Mouse (Mus musculus) ES-Bruce4 (cell line): ENCODE measurements around the gene Vmn1r208. TPM values are rescaled to one million over a fixed set of nuclear protein-coding genes. Genes with fewer than 3 reads are reported as not detected.
"Not testable (repeated sequence)": the region's sequence is repeated elsewhere in the genome, so short reads cannot be mapped to it uniquely, and the experiment has no call there.

Experiments used
- H3K27ac ChIP-seq: 2 replicates; pipeline ENCODE4 v1.5.1; 2012; ENCODE audit warnings: low read length, inconsistent platforms; ENCODE audit not compliant: insufficient read depth
- H3K27me3 ChIP-seq: 2 replicates; pipeline ENCODE4 v1.6.1; 2012; ENCODE audit warnings: mild to moderate bottlenecking, low read length, inconsistent platforms; ENCODE audit not compliant: control insufficient read depth, poor library complexity, insufficient read depth, severe bottlenecking
- H3K36me3 ChIP-seq: 2 replicates; pipeline ENCODE4 v1.6.1; 2012; ENCODE audit warnings: inconsistent platforms, mild to moderate bottlenecking, low read length, moderate library complexity; ENCODE audit not compliant: control insufficient read depth, poor library complexity, insufficient read depth, severe bottlenecking
- H3K4me1 ChIP-seq: one replicate; pipeline ENCODE4 v1.8.1; 2011; ENCODE audit warnings: low read length; ENCODE audit not compliant: control insufficient read depth, insufficient read depth
- H3K4me3 ChIP-seq: 2 replicates; pipeline ENCODE4 v1.5.1; 2011; ENCODE audit warnings: low read depth, mild to moderate bottlenecking, low read length
- H3K9ac ChIP-seq: 2 replicates; pipeline ENCODE4 v1.6.1; 2012; ENCODE audit warnings: low read depth, mild to moderate bottlenecking, inconsistent platforms; ENCODE audit not compliant: poor library complexity, severe bottlenecking
- H3K9me3 ChIP-seq: replicated peaks from 2 replicates; pipeline ENCODE4 v1.6.1; 2012; ENCODE audit warnings: mild to moderate bottlenecking, low read length, inconsistent platforms; ENCODE audit not compliant: control insufficient read depth, poor library complexity, insufficient read depth, severe bottlenecking
- CTCF ChIP-seq: IDR thresholded peaks from one replicate; pipeline ENCODE4 v1.8.1; 2011; ENCODE audit warnings: low read depth, low read length
- EP300 ChIP-seq: IDR thresholded peaks from 2 replicates; pipeline ENCODE4 v1.6.1; 2011; ENCODE audit warnings: low read depth, low read length; ENCODE audit not compliant: insufficient read depth
- POLR2A ChIP-seq: IDR thresholded peaks from one replicate; pipeline ENCODE4 v1.8.1; 2011; ENCODE audit warnings: low read length; ENCODE audit not compliant: insufficient read depth
- polyA plus RNA-seq: library from polyadenylated mRNA; stranded (reverse); fragments of >200 nt; gene quantifications from 2 replicates; pipeline ENCODE4 v1.2.4, GENCODE M21; 2011; ENCODE audit warnings: low read depth; ENCODE audit not compliant: missing spikeins, insufficient read depth, insufficient read length

Vmn1r208 gene
- 0.31 TPM in 1 of 2 replicates, not detected in the other for polyA plus RNA-seq

DNA sequence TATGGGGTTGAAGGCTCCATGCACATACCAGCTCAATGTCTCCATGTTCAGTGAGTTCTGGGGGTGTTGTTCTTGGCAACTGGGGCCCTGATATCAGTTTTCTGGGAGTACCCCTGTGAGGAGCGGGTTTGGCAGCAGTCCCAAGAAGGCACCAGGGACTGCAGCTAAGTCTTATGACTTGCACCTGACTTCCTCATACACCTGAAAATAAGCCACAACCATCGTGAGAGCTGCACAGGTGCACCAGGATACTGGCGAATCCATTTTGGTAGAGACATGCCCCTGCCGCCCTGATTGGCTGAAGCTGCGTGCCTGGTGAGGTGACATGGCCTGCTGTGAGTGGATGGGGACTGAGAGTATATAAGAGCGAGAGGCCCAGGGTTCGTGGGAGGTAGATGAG is at the start of gene Vmn1r208:
Gene Vmn1r208, minus strand, starts transcription at position 101 of the 400 bp plus-strand sequence.
- H3K4me3 ChIP-seq, H3K27me3 ChIP-seq, H3K9ac ChIP-seq, H3K9me3 ChIP-seq, H3K4me1 ChIP-seq, H3K27ac ChIP-seq, H3K36me3 ChIP-seq: not testable (repeated sequence)

GRCm38 (mm10) chr13:22821601-22822000 is 44.4 kb upstream of the Vmn1r208 start:
- H3K27ac ChIP-seq, H3K9me3 ChIP-seq, H3K36me3 ChIP-seq, H3K4me3 ChIP-seq, H3K27me3 ChIP-seq, H3K4me1 ChIP-seq, H3K9ac ChIP-seq: not testable (repeated sequence)

DNA sequence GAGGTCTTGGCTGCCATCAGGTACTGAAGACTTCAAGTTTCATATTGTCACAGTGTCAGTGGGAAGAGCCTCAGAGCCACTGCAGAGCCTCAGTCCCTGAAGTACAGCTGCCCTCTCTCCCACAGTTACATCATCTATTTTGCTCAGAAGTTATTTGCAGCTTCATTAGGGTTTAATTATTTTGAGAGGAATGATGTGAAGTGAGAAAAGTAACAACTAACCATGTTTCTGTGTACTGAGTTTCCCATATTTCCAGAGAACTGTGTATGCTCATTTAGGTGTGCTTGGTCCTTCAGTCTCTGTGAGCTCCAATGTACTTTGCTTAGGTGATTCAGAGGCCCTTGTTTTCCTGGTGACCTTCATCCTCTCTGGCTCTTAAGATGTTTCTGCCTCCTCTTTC is 32.4 kb upstream of the Vmn1r208 start, which contains the start of gene Vmn1r209:
Gene Vmn1r209, minus strand, starts transcription at position 101 of the 400 bp plus-strand sequence.
- not testable (repeated sequence) for H3K9me3 ChIP-seq, H3K27ac ChIP-seq, H3K27me3 ChIP-seq, H3K4me3 ChIP-seq, H3K9ac ChIP-seq, H3K4me1 ChIP-seq, H3K36me3 ChIP-seq

DNA sequence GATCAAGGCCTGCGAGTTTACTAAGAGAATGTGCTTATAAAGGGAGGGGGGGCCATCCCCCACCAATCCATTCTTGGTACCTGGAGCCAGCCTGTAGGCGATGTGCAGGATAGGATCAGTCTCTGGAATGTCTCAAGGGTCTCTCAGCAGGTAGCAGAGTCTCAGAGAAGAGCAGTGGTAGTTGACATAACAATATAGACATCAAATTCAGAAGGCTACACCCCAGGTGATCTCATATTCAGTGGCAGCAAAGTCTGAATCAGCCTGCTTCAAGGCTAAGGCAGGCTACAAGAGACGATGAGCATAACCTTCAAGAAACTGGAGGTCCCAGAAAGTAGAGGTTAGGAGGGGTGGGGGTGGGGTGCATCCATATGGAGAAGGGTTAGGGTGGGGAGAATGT is 10.9 kb upstream of the Vmn1r208 start:
- not testable (repeated sequence) for H3K27me3 ChIP-seq, H3K4me3 ChIP-seq, H3K4me1 ChIP-seq, H3K27ac ChIP-seq, H3K9me3 ChIP-seq, H3K9ac ChIP-seq, H3K36me3 ChIP-seq

DNA sequence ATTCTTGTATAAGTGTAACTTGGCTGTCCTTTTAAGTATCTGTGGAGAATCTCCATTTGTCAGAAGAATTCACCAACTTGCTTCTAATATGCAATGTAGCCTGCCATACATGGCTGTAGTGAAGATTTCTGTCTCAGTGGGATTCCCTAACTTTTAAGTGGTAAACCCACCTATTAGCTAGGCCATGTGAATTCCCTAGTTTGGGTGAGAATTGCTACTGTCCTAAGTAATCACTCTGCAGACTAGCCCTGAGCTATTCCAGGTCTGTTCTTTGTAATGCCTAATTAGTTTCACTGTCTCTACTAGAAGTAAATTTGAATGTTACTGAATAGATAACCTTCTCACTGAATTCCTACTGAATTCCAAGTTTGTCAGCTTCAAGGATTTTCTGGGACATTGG is 7.0 kb upstream of the Vmn1r208 start:
- H3K9ac ChIP-seq, H3K4me1 ChIP-seq, H3K4me3 ChIP-seq, H3K27ac ChIP-seq, H3K27me3 ChIP-seq, H3K36me3 ChIP-seq: not testable (repeated sequence)
- peaks cover 17% of the 10 kb centered on the region for H3K9me3 ChIP-seq

DNA sequence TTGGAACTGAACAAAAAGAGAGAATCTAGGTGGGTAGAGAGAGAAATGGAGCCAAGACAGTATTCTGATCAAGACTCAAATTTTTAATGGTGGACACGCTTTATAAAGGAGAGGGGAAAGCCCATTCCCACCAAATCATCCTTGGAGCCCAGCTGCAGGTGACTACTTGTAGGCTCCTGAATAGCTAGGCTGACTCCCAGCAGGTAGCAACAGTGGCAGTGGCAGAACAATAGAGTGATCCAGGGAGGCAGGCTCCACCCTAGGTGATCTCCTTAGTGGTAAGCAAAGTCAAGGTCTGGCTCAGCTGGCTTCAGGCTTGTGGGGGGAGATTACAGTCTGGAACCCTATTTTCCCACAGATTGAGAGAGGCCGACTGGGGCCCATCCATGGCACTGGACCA is 5.6 kb downstream of the Vmn1r208 start:
- not testable (repeated sequence) for H3K27ac ChIP-seq, H3K9me3 ChIP-seq, H3K4me3 ChIP-seq, H3K9ac ChIP-seq, H3K4me1 ChIP-seq, H3K27me3 ChIP-seq, H3K36me3 ChIP-seq
- 0 out of 2 replicates have a peak, but pooled peaks have one; percentile 19 for TF ChIP-seq EP300

- TF ChIP-seq EP300 (no peak), CTCF (no peak), POLR2A (no peak)
- H3K9ac ChIP-seq: no peak overlapping the region
- H3K27me3 ChIP-seq: no peaks in the 10 kb centered on the region
- H3K36me3 ChIP-seq: no peaks in the 10 kb centered on the region
- no peak overlapping the region for H3K27ac ChIP-seq
- H3K4me1 ChIP-seq: no peaks in the 10 kb centered on the region
- no peaks in the 10 kb centered on the region for H3K9me3 ChIP-seq
- no peak overlapping the region for H3K4me3 ChIP-seq
Measured at GRCm38 (mm10) chr13:22747524-22747923, 29.7 kb downstream of the Vmn1r208 start.

DNA sequence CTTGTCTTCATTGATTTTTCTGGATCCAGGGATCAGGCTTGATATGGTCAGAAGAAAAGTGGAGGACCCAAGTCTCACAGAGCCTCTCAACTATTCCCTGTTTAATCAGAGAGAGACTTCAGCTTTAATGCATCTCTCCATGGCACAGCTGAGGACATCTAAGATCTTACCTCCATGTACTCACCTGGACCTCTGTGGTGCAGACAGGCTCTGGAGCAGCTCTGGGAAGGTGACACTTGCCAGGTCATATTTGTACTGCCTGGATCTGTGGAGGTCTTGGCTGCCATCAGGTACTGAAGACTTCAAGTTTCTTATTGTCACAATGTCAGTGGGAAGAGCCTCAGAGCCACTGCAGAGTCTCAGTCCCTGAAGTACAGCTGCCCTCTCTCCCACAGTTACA is 47.7 kb downstream of the Vmn1r208 start, which contains the start of gene Vmn1r207-ps:
Gene Vmn1r207-ps, minus strand, starts transcription at position 101 of the 400 bp plus-strand sequence.
- H3K4me1 ChIP-seq, H3K9me3 ChIP-seq, H3K27me3 ChIP-seq, H3K36me3 ChIP-seq, H3K9ac ChIP-seq, H3K27ac ChIP-seq, H3K4me3 ChIP-seq: not testable (repeated sequence)
